Mouse (Mus musculus): ENCODE results near the gene Lyrm2.

Lyrm2 gene
- long read RNA-seq, experiment 1, transcript Lyrm2-201 (3 exons, 465 nt) = major isoform, 27 of 29 reads
- long read RNA-seq, experiment 1, partial matches to known transcripts = 0 of 29 reads
- long read RNA-seq, experiment 1, other reads (novel, unspliced or antisense) = 2 of 29 reads
- long read RNA-seq, experiment 2, transcript Lyrm2-201 (3 exons, 465 nt) = major isoform, 39 of 41 reads
- long read RNA-seq, experiment 2, partial matches to known transcripts = 0 of 41 reads
- long read RNA-seq, experiment 2, other reads (novel, unspliced or antisense) = 0 of 41 reads

DNA sequence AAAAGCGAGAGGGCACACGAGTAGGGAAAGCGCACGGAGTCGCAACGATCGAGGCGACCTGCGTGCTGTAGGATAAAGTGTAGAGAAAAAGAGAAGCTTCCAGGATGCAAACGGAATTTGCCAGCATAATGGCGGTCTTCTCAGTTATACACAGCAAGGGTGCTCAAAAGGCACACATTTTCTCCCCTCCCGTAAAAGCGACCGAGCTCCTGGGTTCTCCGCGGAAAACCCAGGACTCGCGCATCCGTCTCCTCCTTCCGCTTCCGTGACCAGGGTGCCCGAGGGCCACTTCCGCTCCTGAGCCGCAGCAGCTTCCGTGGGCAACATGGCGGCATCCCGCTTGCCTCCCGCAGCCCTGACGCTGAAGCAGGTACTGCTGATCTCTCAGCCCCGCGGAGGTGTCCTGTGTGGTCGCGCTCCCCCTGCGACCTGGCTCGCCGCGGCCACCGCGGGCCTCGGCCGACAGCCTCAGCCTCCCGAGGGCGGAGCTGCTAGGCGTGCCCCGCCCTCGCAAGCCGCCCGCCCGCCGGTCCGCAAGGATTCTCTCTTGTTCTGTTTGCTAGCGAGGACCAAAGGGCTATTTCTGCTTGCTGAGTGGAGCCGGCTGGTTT lies at the start of gene Lyrm2:
Gene Lyrm2, plus strand, starts transcription at position 288 of the 611 bp plus-strand sequence.
- intact Hi-C loops (cut with DNase I) = no loop called here

DNA sequence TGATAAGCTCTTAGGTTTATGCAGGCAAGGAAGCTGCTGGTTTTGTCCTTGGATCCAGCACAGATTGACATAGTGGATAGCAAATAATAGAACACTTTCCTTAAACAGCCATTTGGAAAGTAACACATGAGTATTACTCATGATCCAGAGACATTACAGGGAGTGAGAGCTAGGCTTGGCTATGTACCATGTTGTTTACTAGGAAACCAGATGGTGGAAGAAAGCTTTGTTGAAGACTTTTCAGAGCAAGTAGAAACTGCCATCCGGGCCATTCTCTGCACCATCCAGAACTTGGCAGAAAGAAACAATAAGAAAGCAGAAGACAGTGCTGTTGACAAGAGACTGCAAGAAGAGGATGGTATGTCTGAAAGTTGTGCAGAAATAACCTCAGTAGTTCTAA lies 49.3 kb upstream of the Lyrm2 start:
- intact Hi-C loops (cut with DNase I) = loop anchor here (5.0 to 10.0 kb wide), 2 partner anchors 197 to 264 kb away; no protein-coding TSS in a partner anchor

DNA sequence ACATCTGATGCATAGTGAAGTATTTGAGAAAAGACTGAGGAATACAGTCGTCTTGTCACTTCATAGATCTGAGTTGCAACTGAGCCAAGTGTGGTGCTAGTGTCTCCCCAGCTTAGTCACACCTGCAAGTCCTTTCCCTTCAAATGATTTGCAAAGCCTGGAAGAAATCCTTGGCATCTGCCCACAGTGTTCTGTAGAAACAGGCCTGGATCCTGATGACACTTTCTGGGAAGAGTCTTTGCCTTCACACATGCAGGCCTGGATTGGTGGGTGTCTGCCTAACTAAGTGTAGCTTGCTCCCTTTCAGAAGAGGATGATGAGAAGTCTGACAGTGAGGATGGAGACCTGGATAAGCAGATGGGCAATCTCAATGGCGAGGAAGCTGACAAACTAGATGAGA lies 42.6 kb upstream of the Lyrm2 start:
- intact Hi-C loops (cut with DNase I) = loop anchor here (10.0 kb wide), 1 partner anchor 257 kb away; no protein-coding TSS in a partner anchor

DNA sequence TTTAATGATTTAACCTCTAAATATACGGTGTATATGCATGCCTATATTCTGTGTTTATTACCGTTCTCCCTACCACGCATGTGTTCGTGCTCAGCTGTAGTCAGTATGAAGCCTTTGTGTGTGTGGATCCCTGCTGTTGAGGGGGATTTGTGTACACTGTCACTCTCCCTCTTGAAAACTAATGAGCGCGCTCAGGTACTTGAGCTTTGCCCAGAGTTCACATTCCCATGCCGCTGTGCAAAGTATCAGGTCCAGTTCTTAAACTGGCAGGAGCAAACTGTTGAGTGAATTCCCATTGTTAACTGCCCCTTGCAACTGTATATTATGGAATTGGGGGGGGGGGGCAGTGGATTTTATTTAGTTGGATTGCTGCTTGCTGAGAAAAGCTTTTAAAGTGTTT lies 32.6 kb upstream of the Lyrm2 start:
- intact Hi-C loops (cut with DNase I) = loop anchor here (5.0 kb wide), 1 partner anchor 185 kb away; the partner anchor contains the start of gene Ankrd6

DNA sequence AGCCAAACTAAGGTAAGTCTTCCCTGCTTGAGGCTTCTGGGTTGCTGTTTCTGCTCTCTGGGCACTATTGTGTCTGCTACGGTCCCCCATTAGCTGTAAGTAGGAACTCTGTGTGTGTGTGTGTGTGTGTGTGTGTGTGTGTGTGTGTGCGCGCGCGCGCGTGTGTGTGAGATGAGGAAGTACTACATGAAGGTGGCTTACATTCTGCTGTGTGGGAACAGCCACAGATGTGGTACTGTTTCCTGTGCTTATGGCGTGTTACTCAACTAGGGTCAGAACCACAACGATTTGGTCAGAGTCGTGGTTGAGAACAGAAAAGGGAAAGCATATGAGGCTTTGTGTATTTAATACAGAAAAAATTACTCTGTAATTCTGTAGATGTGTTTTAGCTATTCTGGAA lies 32.0 kb upstream of the Lyrm2 start:
- intact Hi-C loops (cut with DNase I) = loop anchor here (5.0 kb wide), 1 partner anchor 184 kb away; the partner anchor contains the start of gene Ankrd6

DNA sequence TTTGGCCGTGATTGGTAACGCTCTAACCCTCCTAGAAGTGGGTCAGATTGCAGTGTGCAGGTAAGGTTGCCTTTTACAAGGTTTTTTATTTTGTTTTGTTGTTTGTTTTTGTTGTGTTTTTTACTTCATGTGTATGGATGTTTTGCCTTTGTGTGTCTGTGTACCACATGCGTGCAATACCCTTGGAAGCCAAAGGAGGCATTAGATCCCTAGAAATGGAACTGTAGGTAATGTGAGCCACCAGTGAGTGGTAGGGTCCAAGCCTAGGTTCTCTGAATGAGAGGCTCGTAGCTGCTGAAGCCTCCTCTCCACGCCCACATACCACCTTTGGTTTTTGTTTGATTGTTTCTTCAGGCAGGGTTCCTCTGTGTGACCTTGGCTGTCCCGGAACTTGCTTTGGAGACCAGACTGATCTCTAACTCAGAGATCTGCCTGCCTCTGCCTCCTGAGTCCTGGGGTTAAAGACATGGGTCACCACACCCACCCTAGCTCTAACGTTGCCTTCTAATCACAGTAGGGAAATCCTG lies 29.7 kb upstream of the Lyrm2 start:
- intact Hi-C loops (cut with DNase I) = no loop called here

DNA sequence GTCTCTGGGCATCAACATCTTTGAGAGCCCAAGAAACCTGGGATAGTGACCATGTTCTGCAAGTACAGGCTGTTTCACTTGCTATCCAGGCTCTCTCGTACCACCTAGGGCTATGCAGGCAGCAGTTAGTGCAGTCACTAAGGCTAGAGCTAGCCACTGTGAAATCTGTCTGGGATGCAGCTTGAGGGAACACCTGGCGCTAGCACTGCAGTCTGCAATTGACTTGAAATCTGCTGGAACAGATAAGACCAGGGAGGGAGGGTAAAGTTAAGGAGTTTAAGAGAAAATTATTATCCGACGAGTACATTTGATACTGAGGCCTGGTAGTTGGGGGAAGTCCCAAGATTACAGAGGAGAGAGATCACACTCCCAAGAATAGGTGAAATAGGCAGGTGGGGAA lies 20.1 kb upstream of the Lyrm2 start:
- intact Hi-C loops (cut with DNase I) = no loop called here

DNA sequence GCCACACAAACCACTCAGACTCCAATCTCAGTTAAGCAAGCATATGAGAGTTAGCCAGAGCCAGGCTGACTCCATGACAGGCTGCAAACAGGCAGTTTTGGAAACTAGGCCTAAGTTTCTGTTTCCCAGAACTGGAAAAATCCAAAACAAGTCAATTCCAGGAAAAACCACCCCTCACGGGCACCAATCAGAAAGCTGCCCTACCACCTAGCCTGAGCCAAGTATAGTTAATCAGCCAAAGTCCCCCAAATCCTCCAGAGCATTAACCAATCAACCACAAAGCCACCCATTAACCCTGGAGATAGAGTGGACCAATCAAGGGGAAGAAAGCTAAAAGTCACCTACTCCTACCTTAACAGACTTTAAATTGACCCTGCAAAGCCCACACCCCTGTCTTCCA lies 12.9 kb upstream of the Lyrm2 start:
- intact Hi-C loops (cut with DNase I) = no loop called here

DNA sequence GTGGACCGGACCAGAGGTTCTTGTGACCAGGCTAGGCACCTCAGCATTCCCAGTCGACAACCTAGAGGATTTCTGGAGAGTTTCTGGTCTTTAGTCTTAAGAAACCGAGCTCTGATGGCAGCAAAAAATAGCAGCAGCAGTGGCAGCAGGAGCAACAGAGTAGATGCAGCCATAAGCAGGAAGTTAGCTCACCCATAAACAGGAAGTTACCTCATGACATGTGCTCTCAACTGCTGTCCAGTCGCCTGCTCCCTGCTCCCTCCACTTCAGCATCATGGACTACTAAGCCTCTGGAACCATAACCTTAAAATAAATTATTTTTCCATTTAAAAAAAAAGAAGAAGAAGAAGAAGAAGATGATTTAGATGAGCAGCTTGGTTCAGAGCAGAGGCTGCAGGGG lies 11.0 kb upstream of the Lyrm2 start:
- intact Hi-C loops (cut with DNase I) = no loop called here

DNA sequence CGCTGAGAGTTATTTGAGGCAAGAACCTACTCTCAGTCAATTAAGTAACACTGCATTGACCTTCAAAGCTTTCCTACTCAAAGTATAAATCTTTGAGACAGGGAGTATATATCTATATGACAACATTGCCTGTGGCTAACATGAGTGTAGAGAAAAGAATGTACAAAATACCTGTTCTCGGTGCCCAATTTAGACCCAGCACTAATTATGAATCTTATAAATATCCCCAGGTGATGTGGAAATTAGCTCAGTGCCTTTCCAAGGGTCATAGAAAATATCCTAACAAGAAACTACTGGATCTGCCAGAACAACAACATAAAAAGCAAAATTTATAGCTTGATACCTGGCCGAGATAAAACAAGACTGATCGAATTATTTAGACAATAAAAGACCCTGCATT lies 1.1 kb upstream of the Lyrm2 start:
- intact Hi-C loops (cut with DNase I) = no loop called here

DNA sequence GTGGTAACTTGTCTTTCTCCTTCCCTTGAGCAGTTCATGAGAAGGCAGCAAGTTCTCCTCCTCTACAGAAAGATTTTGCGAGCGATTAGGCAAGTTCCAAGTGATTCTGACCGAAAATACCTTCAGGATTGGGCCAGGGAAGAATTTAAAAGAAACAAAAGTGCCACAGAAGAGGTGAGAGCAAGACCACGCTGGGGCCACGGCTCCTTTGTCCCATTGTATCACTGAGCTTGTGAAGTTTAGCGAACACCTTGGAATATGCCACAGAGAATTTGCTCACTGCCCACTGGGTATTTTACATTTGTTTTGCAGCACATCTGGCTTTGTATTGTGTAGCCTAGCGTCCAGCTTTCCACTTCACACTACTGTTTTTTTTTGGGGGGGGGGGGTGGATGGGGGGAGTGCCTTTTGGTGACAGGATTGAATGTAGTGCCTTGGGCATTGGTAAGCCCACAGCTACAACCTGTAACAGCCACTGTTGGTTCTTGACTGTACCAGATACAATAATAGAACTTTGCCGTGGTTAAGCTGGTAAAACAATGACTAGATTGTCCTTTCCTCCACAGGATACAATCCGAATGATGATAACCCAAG lies 621 bp downstream of the Lyrm2 start:
- intact Hi-C loops (cut with DNase I) = no loop called here

DNA sequence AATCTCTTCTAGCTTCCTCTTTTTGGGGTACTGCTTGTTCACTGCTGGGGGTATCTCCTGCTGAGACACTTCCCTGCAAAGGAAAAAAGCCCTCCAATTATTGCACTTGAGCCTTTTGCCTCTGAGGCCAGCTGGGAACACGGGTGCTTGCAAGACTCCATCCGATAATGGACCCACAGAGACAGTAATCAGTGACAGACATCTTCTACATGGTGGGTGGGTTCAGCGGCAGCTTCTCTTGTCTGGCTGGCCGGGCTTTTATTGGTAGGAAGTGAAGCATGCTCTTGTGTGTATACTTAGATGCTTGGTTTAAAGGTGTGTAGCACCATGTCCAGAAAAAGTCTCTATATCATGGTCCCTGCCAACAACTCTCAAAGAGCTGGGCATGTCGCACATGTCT lies 17.4 kb downstream of the Lyrm2 start:
- intact Hi-C loops (cut with DNase I) = no loop called here

DNA sequence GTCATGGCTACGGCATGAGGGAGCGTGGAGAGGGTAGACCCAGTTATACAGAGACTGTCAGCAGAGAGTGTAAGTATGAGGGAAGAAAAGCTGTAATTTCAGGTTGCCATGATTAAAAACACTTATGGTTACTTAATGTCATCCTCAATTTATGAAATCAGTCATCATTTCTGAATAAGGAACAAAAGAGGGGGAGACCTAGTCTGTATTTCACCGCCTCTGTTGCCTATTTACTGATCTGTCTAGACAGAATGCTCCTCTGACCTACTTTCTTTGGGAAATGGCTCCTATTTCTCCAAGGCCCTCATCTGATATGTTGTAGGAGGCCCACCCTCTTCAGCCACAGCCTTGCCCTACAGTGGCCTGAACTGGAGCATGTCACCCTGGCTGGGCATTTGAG lies 20.6 kb downstream of the Lyrm2 start:
- intact Hi-C loops (cut with DNase I) = no loop called here

DNA sequence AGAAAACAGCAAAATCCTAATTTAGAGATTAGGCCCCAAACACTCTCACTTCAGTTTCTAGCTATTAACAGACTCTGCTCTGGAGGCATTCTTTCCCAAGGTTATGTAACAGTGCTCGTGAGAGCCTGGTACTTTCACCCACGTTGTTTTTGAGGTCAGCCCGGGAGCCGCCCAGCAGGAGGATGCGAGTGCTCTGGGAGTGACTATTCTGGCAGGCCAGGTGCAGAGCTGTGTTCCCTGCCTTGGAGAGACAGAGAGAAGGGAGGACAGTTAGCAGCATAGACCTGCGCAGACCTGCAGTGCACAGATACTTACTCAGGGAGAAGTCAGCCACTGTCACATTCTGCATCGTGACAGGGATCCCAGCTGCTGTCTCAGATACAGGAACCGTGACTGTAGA lies 24.2 kb downstream of the Lyrm2 start:
- intact Hi-C loops (cut with DNase I) = no loop called here

DNA sequence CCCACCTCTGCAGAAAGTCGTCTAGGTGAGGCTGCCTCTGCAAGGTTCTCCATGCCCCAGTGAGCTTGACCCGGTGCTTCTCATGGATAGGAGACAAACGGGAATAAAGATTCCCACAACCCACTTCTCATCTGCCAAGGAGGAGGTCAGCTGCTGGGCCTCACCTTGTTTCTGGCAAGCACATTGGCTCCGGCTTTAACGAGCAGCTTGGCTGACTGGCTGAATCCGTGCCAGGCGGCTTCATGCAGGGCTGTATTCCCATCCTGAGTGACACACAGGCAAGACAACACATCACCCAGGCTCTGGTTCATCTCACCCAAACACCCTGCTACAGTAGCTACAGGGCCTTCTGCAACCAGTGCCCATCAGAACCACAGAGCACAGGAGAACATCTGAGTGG lies 26.9 kb downstream of the Lyrm2 start:
- intact Hi-C loops (cut with DNase I) = no loop called here

DNA sequence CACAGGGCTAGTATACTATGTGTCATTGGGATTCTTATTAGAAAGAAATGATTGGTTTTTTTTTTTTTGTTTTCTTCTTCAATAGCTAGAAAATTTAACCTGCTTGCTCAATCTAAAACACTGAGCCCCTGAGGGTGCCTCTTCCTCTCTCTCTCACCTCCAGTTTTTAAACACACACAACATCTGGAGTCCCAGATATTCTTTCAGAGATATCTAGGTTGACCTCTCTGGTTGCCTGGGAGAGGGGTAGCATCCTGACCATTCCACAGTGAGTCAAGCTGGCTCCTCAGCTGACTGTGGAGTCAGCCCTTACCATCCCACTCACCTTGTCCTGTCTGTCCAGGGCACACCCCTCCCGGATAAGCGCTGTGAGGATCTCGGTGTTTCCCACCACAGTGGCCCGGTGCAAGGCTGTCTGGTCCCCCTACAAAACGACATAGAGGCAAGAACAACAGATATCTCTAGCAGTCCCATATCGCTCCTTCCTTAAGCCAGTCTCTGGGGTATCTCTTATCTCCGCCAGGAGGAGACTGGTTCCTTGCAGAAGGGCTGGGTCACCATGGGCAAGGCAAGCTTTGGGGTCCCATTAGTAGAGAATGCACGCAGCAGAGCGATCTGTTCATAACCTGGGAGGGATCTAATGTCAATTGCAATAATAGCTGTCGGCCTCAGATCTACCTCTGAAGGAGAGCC lies 28.5 kb downstream of the Lyrm2 start:
- intact Hi-C loops (cut with DNase I) = no loop called here

DNA sequence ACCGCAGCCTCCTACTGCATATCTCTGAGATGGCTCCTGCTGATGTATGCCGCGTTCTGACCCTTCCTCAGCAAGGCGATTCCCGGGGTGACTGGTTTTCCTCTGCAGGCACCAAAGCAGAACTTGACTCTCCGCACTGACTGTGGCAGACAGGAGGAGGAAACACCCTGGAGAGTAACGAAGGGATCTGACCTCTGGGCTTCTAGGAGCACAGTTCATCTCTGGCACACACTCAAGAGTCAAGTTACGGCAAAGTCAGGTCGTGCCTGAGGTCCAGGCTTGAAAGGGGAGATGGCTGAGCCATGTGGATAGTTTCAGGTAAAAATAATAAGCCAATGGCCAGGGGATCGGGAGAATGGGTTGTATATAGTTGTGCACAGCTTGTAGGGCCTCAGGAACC lies 29.3 kb downstream of the Lyrm2 start:
- intact Hi-C loops (cut with DNase I) = no loop called here

DNA sequence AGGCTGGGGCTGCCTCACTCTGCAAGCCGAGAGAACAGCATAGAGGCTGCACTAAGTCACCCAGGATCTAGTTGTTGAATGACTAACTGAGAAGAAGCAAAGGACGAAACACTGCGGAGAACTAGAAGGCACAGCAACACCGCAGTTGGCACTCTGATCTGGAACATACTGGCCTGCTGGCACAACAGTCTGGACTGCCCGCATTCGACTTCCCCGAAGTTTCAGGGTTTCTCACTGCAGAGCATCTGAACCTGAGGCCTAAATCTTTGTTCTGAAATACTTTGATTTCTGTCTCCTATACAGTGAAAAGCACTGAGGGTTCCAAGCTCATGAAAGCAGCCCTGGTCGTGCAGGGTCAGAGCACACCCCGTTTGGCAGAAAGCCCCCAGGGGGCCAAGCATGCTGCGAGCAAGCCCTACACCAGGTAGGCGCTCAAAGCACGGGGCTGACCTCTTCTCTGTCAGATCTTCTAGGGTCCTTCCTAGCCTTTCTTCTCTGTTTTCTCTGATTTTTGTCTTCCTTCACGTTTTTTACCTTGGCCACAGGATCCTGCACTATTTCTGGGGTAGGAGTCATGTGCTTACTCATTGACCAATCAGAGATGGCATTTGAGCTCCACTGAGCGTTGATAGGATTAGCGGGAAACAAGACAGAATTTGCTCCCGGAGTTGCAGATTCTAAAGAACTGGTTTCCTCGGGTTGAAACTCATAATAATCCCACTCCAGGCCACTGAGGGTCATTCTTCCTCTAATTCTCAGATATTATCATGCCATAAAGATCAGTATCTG lies 33.6 kb downstream of the Lyrm2 start:
- intact Hi-C loops (cut with DNase I) = no loop called here

DNA sequence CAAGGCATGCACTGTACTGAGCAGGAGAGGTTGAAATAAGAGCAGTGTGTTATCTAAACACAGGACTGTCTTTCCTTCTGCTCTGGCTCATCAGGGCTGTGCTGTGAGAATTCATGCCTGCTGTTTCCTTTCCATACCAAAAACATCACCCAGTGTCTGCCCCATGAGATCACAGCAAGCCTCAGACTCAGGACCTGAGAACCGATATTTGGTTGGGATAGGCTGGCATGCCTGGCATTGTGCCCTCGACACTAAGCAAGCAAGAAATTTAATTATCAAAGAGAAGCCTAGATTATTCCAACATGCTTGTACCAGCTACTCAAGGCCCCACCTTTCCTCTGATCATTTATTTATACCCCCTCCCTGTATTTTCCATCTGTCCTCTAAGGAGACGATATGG lies 34.5 kb downstream of the Lyrm2 start:
- intact Hi-C loops (cut with DNase I) = no loop called here

DNA sequence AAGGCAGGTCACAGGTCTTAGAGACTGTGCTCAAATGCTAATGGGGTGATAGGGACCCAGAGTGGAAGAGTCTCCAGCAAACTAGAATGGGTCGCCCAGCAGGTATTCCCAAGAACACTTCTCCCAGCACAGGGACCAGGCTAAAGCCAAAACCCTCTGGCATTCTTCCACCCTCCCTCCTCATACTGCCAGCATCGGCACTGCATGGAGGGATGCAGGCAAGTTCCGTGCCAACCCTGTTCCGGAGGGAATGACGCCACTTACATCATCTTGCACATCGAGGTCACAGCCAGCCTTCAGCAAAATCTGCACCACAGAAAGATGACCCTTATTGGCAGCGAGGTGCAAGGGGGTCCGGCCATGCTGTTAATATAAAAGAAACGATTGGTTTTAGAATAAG lies 36.0 kb downstream of the Lyrm2 start:
- intact Hi-C loops (cut with DNase I) = no loop called here

DNA sequence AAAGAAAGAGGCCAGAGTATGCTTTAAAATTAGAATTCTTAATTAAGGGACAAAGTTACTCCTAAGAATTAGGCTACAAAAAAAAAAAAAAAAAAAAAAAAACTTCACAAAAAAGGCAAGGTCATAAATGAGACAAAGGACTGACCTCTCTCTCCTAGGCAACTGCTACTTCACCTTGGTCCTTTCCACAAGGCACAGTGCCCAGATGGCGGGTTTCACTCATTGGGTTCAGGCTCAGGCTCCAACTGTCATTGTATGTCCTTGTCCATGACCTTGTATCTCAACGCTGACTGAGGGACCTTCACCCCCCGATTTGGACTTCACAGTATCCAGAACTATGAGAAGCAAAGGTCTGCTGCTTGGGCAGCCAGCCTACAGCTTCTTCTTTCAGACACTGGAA lies 38.3 kb downstream of the Lyrm2 start:
- intact Hi-C loops (cut with DNase I) = no loop called here

Data from adrenal gland (tissue).